Mouse (Mus musculus): ENCODE data around the gene Pten.
"Not testable (repeated sequence)": the region's sequence is repeated elsewhere in the genome, so short reads cannot be mapped to it uniquely, and the experiment has no call there.

DNA sequence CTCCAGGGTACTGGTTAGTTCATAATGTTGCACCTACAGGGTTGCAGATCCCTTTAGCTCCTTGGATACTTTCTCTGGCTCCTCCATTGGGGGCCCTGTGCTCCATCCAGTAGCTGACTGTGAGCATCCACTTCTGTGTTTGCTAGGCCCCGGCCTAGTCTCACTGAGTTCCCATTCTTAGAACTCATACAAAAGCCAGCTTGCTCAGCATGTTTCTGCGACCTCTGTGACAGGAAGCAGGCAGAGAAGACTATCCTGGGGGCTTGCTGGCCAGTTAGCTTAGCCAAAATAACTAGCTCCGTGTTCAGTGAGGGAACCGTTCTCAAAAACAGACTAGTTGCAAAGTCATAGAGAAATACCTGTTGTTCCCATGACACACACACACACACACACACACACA, 30.1 kb downstream of the Pten start:
- not testable (repeated sequence) for TF ChIP-seq CTCF, POLR2A (IDR thresholded peaks at IDR 0.05; ENCODE audit: extremely low read depth, insufficient read depth, low read length)

All from cortical plate, adult 2 months (tissue).